Mouse (Mus musculus) adrenal gland, postnatal 36 days (tissue): ENCODE data around the gene Fmo3. TPM values are rescaled to one million over a fixed set of nuclear protein-coding genes. Genes with fewer than 3 reads are reported as not detected.
A peak's percentile ranks its signal among the peaks of the same experiment; 100 is the strongest.

ENCODE experiments used
- DNase-seq, 2 experiments: peaks; one replicate each; pipeline ENCODE4 v3.0.0; 2021; ENCODE audit warnings: mixed read lengths in 1 of 2
- long read RNA-seq, 2 experiments: library from polyadenylated mRNA; stranded (forward); transcript quantifications; one replicate each; pipeline ENCODE4 v2.0.0; 2021; ENCODE audit warnings: borderline sequencing depth in 2 of 2
- total RNA-seq, 2 experiments: library from RNA; stranded (reverse); gene quantifications; 2 replicates each; pipeline ENCODE4 v1.2.3; 2021

Gene Fmo3
- under 1 TPM in 1 of 2 experiments, not detected in 1; 0.13 TPM for total RNA-seq
- long read RNA-seq, experiment 1 = 0 reads
- long read RNA-seq, experiment 2 = 0 reads

DNA sequence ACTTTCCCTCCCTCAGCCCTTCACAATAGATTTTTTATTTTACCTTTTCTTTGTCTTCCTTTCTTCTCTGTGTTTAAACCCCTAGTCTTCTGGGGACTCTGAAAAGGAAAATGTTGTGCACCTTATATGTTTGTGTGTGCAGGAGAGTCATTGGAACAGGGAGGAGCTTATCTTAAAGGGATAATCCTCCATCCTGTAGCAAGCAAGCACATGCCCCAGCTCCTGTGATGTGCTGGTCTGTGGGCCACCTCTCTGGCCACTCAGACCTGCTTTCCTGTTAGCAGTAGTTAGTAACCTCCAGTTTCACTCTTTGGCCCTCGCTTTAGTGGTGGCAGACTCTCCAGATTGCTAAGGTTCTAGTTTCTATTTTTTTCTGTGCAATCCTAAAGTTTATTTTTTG, at the start of gene Fmo3:
TSS of gene Fmo3 (minus strand) at position 101 of the 400 bp plus-strand sequence.
- DNase-seq = no peak

DNA sequence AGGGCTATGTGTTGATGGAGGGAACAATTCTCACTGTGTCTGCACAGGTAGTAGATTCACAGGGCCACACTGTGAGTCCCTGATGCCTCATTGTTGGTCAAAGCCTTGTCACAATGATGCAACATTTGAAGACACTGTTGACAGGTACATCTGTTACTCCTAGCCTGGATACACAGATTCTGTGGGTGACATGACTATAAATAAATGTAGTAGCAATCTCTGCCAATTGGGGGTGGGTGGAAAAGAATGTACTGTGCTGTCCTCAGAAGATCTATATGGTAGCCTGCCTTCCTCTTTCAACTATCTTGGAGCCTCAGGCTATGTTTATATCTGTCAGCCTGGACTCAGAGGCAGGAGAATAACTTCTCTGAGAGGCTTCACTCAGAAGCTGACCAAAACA, 38.7 kb upstream of the Fmo3 start:
- DNase-seq = no peak

DNA sequence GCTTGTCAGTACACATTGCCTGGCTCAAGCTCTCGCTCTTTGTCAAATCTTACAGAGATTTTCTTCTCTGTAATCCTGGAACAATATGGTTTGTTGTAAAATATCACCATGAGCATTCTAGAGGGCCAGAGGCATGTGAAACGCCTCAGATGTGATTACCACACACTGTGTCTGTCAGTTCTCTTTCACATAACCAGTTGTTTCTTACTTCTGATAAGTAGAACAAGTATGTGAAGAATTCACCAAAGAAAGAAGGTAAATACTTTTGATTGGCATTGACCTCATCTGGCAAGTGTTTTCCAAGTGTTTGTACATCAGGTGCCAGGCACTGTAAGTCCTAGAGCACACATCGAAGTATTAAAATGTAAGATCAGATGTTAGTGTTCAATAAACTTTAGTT, 24.9 kb upstream of the Fmo3 start:
- no peak for DNase-seq

DNA sequence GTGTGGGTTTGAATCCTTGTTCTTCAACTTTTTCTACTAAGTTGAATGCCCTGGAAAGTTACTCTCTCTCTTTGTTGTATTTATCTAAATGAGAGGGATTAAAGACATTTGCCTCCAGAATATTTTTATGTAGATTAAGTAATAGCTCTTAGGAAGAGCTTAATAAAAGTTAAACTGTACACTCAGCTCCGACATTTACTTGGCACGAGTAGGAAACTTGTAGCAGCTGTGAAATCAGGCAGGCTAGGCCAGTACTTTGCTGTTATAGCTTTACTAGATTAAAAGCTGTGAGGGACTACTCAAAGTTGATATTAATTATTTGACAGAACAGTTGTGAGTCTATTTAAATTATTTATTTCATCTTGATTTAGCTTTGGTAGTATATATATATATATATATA, 19.2 kb upstream of the Fmo3 start:
- DNase-seq = no peak

DNA sequence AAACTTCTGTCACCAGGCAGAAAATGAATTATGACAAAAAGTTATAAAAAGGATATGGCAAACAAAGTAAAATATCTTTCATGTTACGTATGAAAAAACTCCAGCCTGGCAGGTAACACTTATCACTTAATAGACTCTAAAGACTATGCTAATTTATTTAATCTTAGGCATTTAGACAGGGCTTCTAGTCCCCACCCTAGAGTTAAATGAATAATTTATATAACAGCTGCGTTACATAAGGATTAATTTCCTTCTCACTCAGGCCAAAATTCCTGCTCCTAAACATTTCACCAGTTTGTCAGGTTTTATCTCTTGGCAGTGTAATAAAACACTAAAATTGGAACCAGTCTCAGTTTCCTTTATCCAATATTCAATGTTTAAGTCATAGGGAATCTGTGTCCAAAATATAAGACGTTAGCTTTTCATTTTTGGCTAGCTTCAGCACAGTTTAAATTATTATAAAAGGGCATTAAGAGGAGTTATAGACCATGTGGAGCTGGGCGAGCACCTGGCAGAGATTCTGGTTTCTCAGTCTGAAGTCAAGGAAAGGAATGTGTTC, 17.0 kb upstream of the Fmo3 start:
- DNase-seq = no peak

DNA sequence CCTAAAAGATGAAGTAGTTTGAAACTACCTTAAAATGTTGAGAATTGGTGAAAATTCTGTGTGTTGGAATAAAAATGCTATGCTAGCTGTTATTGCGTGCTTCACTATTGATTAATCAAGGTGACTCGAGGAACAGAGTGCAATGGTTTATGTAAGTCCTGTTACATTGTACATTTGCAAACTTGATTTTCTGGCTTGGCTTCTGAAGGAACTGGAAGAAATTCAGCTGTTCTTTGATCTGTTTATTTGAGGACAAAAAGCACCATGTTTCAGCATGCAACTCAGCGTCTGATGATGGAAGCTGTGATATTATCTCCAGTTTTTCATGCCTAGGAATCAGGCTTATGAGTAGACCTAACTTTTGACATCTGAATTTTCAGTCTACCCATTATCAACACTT, 3.2 kb upstream of the Fmo3 start:
- no peak for DNase-seq

DNA sequence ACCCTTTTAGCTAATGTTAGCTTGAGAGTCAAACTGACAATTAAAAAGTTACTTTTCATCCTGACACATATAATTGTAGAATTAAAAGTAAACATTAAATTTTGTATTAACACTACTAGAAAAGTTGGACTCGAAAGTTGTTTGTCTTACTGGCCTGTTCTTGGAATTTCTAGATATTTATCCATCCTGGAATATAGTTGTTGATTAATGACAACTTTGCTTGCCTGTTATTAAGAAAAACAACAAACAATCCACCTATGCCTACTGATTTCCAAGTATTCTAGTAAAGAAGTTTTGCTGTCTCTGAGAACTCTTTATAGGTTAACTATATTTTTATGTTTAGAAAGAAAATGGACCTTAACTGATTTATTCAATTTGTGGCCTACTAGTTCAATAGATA, 2.4 kb upstream of the Fmo3 start:
- DNase-seq = no peak

DNA sequence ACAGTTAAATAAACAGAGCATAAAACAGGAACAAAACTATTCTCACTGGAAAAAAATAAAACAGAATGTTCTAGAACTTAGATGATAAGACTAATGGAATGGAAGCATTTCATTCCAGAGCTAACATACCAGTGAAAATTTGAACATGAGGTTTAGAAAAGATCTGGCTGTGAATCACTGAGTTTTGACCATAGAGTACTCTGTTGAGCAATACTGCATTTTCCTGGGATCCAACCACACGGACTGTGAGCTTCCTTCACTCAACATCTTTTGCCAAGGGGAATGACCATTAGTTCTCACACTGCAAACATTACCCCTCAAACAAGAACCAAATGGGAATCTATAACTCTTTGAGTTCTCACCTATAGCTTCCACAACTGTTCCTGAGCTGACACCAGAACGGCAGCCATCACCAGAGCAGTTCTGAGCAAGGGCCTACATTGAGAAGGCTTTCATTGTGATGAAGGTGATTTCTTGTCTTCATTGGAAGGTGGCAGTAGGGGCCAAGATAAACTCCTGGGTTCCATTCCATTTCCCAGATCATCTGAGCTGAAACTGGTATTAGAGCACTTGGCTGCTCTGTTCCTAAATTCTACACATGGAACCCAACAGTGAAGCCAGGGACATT, 1.9 kb upstream of the Fmo3 start:
- no peak for DNase-seq

DNA sequence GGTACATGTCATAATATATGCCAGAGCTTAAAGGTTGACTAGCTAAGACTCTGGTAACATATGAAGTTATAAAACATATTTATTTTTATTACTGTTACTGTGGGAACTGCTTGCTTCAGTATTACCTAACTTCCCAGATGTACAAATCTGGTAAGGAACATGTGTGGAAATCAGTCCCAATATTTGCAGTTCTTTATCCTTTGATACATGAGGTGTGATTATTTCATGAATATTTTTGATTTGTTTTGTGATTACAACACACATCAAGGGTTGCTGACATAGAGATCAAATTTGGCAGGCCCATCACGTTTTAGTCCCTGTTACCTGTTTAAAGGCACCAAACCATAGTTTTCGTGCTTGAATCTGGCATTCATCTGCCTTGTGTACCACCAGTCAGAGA, 20.8 kb downstream of the Fmo3 start:
- no peak for DNase-seq

DNA sequence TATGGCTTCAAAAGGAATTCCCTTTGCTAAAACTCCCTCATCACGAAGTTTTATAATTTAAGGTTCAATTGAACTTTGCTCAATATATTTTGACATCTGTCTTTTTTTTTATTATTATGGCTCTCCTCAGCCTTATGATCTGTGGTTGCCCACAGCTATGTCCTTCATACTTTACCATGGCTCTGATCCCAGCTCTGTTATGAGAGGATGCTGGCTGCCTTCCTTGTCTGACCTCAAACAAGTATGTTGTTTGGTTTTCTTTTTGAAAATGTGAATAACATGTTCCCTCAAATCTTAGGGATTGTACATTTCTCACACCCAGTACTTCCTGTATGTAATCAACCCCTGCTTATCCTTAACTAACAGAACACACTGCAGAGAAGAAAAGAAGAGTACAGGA, 26.9 kb downstream of the Fmo3 start:
- no peak for DNase-seq

DNA sequence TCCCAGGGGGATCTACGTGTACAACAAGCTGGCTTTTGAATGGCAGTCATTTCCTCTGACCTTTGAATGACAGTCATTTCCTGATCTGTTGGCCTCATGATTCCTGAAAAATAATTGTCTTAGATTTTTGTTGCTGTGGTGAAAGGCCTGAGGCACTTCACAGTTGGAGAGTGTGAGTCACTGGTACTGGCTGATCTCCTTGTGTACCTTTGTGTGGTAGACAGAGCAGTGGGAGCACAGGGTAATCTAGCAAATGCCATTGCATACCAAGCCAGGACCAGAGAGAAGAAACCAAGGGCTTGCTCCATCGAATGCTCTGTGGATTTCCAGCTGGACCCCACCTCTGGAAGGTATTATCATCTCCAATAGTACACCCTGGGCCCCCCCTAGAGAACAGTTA, 31.2 kb downstream of the Fmo3 start:
- DNase-seq = no peak

DNA sequence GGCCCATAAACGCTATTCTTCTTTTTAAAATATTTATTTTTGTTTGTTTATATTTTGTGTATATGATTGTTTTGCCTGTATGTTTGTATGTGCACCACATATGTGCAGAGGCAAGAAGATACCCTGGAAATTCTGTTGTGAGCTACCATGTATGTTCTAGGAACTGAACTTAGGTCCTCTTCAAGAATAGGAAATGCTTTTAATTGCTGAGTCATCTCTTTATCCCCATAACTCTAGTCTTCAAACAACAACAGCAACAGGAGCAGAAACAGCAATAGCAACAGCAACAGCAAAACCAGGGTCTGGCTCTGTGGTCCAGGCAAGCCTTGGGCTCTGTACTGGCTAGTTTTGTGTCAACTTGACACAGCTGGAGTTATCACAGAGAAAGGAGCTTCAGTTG, 34.6 kb downstream of the Fmo3 start:
- DNase-seq = no peak

DNA sequence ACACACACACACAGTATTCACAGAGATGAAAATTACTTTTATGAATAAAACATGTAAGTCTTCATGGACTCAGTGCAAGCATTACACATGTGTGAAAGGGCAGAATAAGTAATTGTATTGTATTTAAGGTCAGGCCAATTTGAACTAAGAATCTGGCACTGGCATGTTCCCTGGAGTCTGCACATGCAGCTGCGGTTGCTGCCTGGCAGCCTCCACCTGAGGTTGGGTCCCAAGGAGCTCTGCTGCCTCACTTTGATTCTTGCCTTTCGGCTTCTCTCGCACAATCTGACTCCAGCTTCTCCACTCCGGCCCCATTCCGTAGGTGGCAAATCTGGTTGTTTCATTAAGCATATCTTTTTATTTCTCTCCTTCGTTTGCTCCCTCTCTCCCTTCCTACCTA, 36.4 kb downstream of the Fmo3 start:
- DNase-seq = no peak

DNA sequence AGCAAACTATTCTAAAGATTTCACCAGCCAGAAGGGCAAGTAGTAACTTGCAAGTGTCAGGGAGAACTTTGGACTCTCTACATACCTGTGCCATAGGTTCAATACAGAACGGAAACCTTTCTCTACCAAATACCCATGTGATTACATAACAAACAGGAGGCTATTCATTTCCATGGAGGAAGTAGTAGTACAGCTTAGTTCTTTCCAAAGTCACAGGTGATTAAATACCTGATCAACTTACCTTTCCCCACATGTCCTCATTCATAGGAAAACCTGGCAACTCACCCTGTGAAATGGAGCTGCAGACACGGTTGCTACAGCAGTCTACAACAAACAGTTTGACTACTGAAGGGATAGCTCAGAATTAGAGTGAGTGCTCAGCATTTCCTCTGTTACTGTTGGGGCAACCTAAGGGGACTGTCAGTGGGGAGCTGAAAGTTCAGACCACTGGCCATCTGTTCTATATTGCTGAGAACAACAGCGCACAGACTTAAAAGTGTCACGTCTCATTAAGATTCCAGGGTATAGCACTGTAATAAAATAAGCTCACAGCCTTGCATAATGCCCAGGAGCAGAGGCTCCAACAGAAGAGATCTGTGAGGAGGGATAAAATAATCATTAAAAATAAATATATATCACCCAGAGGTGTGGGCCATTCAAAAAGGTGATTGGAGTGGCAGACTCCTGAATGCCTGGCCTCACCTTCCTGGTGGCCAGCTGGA, 37.3 kb downstream of the Fmo3 start:
- DNase-seq = no peak

DNA sequence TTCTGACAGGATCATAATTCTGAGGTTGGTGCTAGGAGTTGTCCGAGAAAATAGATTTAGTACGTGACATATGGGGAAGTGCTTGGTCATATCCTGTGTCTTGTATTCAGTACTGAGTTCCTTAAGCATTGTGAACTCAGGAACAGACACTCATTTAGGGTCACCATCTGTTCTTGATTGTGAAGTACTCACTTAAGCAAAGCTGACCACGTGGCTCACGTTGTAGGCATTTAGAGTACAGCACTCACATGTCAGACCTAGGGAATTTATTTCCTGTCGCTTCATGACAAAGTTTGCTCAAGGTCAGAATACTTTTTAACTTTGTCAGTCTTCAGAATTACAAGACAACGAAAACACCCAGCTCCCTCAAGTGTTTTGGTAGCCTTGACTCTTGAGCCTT, 40.6 kb downstream of the Fmo3 start:
- DNase-seq = no peak

DNA sequence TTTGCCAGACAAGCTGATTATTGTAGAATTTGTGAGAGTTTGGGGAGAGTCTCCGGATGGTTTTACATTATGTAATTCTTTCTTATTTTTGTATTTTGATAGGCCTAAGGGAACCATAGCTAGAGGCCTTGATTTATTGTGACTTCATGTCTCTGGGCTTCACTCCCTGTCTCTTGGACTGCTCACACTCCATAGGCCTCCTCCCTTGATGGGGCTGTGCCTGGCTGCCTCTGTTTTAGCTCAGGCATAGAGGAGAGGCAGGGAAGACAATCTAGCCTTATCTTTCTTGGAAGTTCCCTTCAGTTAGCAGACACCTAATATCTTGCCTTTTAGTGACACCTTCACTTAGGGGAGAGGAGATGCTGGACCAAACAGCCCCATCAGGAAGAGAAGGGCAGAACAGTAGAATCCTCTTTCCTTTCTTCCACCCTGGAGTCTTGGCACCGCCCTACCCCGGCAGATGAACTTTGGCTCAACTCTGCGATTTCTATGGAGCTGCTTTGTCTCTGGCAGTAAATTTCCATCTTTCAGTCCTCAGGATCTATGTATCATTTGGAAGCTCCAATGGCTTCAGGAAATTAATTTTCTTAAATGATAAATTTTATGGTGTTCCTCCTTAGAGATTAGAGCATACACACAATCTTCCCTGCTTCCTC, 45.5 kb downstream of the Fmo3 start:
- peak; percentile 16 to 19 for DNase-seq

DNA sequence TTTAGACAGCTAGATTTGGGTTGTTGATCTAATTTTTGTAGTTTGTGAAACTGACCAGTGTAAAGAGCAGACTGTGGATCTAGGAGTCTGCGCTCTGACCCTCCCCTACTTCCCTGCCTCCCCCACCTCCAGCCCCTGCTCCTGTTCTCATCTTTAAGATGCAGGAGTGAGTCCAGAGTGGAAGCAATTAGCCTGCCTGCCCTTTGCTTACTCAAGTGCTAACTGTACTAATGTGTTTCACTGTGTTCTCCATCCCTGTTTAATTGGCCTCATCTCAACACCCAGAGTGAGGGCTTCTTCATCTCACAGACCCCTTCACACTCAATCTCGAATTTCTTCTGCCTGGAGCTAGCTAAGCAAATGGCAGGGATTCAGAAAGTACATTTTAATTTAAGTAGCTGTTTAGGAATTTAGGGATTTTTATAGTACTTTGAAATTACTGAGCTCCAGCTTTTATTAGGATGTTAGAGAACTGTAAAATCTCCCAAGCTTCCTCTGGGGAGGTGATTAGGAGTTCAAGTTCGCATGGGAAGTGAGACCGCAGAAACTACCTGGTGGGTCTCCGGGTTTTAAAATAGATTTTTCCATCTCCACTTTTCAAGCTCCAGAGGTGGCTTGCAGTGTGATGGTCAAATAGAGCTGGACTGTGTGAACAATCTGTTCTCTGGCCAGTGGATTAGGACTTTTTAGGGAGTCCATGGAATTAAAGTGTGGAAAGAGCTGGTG, 46.2 kb downstream of the Fmo3 start:
- DNase-seq = no peak

DNA sequence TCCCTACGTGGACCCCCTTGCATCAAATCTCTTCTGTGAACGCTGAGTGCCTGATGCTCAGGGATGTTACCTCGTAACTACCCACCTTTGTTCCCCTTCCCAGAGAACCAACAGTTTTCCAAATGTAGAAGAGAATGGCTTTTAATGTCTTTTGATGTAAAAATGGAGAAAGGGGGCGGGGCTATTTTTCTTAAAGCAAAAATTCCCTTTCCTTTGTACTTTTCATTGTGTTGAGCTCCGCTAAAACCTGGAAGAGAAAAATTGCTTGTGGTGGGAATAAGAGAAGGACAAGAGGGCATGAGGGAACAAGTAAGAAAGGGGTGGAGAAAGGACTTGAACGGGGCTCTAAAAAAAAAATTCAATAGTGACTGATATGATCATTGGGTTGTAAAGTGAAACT, 46.9 kb downstream of the Fmo3 start, which contains the start of gene Fmo6:
TSS of gene Fmo6 (minus strand) at position 101 of the 400 bp plus-strand sequence.
- no peak for DNase-seq

DNA sequence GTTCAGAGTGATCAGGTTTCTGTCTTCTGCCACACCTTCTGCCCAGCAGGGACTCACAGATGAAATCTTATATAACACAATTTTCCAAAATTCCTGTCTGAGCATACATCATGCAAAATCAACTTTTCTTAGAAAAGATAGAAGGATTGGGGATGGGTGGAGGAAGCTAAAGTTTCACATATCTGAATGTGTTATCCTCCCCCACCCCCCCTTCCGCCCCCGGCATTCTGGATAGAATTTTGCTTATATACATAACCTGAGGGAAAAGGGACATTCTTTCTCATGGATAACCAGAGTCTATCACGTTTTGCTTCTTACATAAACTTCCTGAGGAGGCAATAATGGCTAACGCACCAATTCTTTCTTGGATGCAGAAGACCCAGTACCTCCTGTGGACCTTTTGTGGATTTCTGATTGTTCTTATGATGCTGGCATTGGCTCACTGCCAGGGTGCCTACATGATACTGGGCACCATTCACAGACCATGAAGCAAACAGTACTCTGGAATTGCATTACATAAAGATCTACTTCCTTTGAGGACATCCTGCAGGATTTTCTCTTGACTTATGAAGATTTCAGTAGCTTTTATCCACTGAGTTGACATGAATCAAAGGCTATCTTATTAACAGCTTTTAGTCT, 49.8 kb downstream of the Fmo3 start:
- no peak for DNase-seq

DNA sequence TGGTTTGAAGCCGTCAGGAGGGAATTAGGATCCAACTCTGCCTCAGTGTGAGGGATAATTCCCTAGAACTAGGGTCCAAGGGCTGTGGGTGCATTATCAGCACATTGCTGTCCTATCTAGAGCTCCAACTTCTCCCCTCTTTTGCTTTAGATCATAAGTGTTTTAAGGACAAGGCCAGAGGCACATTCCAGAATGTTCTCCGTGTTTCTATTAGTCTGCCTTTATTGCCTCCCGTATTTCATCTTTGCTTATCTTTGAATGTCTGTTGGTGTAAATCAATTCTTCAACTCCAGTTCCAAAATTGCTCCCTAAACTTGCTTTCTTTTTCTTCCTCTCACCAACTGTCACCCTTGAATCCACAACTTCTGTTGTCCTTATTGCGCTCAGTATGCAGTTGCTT, 51.9 kb downstream of the Fmo3 start:
- no peak for DNase-seq

DNA sequence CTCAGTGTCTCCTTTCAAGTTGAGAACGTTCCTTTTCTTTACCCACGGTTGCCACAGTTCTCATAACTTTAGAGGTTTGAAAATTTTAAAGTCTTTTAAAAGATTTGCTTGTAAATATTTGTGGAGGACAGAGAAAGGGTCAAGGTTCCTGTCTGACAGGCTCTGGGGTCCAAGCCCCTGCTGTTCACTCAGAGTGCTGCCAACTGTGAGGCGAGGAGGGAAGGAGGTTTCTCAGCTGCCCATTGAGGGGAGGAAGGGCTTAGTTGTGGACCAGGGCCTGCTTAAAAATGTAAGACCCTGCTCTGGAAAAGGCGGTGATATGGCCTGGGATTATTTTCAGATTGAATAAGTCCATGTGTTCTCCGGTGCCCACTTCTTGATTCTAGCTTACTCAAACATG, 52.4 kb downstream of the Fmo3 start:
- DNase-seq = no peak

DNA sequence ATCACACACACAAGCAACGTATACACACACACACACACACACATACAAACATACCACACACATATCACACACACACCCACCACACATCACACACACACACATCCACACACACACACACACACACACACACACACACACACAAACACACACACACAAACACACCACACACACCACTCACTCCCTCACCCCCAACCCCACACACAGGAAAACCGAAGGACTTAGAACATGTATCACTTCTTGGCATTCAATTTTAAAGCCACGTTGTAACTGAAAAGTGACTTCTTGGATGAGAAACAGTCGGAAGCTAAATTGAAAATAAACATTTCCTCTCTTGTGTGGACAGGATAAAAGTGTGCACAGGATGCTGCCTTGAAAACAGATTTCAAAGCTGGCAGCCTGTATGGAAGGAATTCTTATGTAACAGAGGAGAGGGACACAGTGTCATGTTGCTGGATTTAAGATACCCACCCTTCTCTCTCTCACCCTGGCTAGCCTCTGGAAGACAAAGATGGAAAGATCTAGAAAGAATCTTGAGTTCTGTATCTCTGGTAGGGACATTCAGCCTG, 52.9 kb downstream of the Fmo3 start:
- DNase-seq = no peak
